Mouse (Mus musculus): Measurements from ENCODE around the gene Zfp94. TPM values are rescaled to one million over a fixed set of nuclear protein-coding genes. Genes with fewer than 3 reads are reported as not detected.

Zfp94 gene
- 0.79 and 0.80 TPM in 2 replicates for polyA plus RNA-seq (2012)

GRCm38 (mm10) chr7:24316567-24317092 is at the start of gene Zfp94:
Gene Zfp94 (minus strand): TSS chr7:24316666.

GRCm38 (mm10) chr7:24348896-24349295 is 32.4 kb upstream of the Zfp94 start, which contains the start of gene Lypd5:
Gene Lypd5 (plus strand): TSS chr7:24349196.

GRCm38 (mm10) chr7:24333304-24333986 is 17.0 kb upstream of the Zfp94 start, which contains the start of gene Tescl:
Gene Tescl (minus strand): TSS chr7:24333936.

GRCm38 (mm10) chr7:24300771-24301282 is 15.6 kb downstream of the Zfp94 start, which contains the start of gene Zfp61:
Gene Zfp61 (minus strand): TSS chr7:24301232.

GRCm38 (mm10) chr7:24270288-24270672 is 46.2 kb downstream of the Zfp94 start, which contains the start of gene Zfp93:
Gene Zfp93 (plus strand): TSS chr7:24270420.

GRCm38 (mm10) chr7:24254633-24255474 is 61.6 kb downstream of the Zfp94 start, which contains the start of gene Zfp108:
Gene Zfp108 (plus strand): TSS chr7:24254794.

Other genes starting within 250 kb of the Zfp94 start
- gene Zfp180, start 234.7 kb downstream of the Zfp94 start, polyA plus RNA-seq (2012): 16.8 and 17.1 TPM in 2 replicates
- 0.06 and 0.25 TPM in 2 replicates for gene Zfp112, start 204.4 kb downstream of the Zfp94 start, polyA plus RNA-seq (2012)
- 0.47 and 1.2 TPM in 2 replicates for gene Zfp235, start 182.5 kb downstream of the Zfp94 start, polyA plus RNA-seq (2012)
- gene Zfp114, start 141.6 kb downstream of the Zfp94 start, polyA plus RNA-seq (2012): 0.26 and 0.74 TPM in 2 replicates
- 0.26 and 1.1 TPM in 2 replicates for gene Zfp111, start 105.2 kb downstream of the Zfp94 start, polyA plus RNA-seq (2012)
- gene Zfp109, start 79.1 kb downstream of the Zfp94 start, polyA plus RNA-seq (2012): 0.51 and 0.73 TPM in 2 replicates
- 0.15 and 0.21 TPM in 2 replicates for gene Zfp108, start 61.9 kb downstream of the Zfp94 start, polyA plus RNA-seq (2012)
- gene Zfp93, start 46.2 kb downstream of the Zfp94 start, polyA plus RNA-seq (2012): 0.35 and 0.41 TPM in 2 replicates
- 4.5 and 5.6 TPM in 2 replicates for gene Zfp61, start 15.4 kb downstream of the Zfp94 start, polyA plus RNA-seq (2012)
- 0.31 TPM in 1 of 2 replicates, not detected in the other for gene Tescl, start 17.3 kb upstream of the Zfp94 start, polyA plus RNA-seq (2012)
- not detected in 2 replicates for gene Lypd5, start 32.5 kb upstream of the Zfp94 start, polyA plus RNA-seq (2012)
- 116 and 139 TPM in 2 replicates for gene Kcnn4, start 53.6 kb upstream of the Zfp94 start, polyA plus RNA-seq (2012)
- 121 and 122 TPM in 2 replicates for gene Smg9, start 83.0 kb upstream of the Zfp94 start, polyA plus RNA-seq (2012)
- gene Irgc1, start 135.6 kb upstream of the Zfp94 start, polyA plus RNA-seq (2012): 0.05 and 0.10 TPM in 2 replicates
- gene Plaur, start 145.8 kb upstream of the Zfp94 start, polyA plus RNA-seq (2012): 118 and 127 TPM in 2 replicates
- 0.17 and 0.33 TPM in 2 replicates for gene Cadm4, start 165.4 kb upstream of the Zfp94 start, polyA plus RNA-seq (2012)
- 34.0 and 41.2 TPM in 2 replicates for gene Zfp428, start 190.3 kb upstream of the Zfp94 start, polyA plus RNA-seq (2012)
- gene AC161166.1, start 195.8 kb upstream of the Zfp94 start, polyA plus RNA-seq (2012): not detected in 2 replicates
- gene Irgq, start 214.0 kb upstream of the Zfp94 start, polyA plus RNA-seq (2012): 7.8 and 9.6 TPM in 2 replicates
- gene Pinlyp, start 229.5 kb upstream of the Zfp94 start, polyA plus RNA-seq (2012): not detected in 2 replicates
- 169 and 206 TPM in 2 replicates for gene Xrcc1, start 229.6 kb upstream of the Zfp94 start, polyA plus RNA-seq (2012)